Mouse (Mus musculus): Measurements from ENCODE around the gene Hnrnpa0. TPM values are rescaled to one million over a fixed set of nuclear protein-coding genes. Genes with fewer than 3 reads are reported as not detected.
"Not testable (repeated sequence)": the region's sequence is repeated elsewhere in the genome, so short reads cannot be mapped to it uniquely, and the experiment has no call there.

Gene Hnrnpa0
- total and polyA plus RNA-seq, 3 experiments, result 165 to 381 (median 209) TPM

DNA sequence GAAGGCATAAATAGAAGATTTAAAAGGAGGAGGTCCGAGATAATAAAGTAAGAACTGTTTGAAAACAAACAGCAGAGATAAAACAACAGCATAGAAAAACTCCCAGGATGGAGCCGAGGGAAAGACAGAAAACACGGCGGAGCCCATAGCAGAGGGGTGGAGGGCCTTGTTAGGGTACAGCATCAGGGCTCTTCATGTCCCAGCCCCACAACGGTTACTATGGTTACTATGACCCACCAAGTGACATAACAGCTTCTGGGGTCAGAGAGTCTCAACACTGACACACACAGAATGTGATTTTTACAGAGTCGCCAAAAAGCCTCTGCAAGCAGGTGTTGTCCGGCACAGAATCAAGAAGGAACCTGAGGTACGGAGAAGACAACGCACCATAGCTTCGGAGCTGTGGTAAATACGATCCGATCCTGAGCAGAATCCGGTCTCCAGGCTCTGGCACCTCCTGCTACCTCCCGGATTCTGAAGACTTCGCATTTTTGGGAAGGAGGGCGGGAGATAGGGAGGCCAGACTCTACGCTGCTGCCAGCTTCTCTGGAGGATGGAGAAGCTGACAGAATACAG lies 20.0 kb upstream of the Hnrnpa0 start (continued):
- 0 out of 2 replicates have a peak, but pooled peaks have one; percentile 79 for TF ChIP-seq UBTF (IDR thresholded peaks at IDR 0.05; ENCODE audit: borderline replicate concordance, insufficient read depth, low read depth, low read length)
- peak; percentile 52; the same call in 1 of the 2 replicates for TF ChIP-seq MXI1 (IDR thresholded peaks at IDR 0.05; ENCODE audit: low read depth, low read length)
- TF ChIP-seq TAL1 (IDR thresholded peaks at IDR 0.05; ENCODE audit: low read length), result no peak
- TF ChIP-seq SMC3 (IDR thresholded peaks at IDR 0.05; ENCODE audit: low read depth, low read length), result no peak
- TF ChIP-seq MYB (IDR thresholded peaks at IDR 0.05; ENCODE audit: low read depth, low read length), result no peak
- no peak for TF ChIP-seq USF2 (IDR thresholded peaks at IDR 0.05; ENCODE audit: borderline replicate concordance in 1 of 2, insufficient read depth in 1 of 2, low read depth in 1 of 2, low read length in 2 of 2)
- TF ChIP-seq MAX (IDR thresholded peaks at IDR 0.05; ENCODE audit: low read length), result no peak

DNA sequence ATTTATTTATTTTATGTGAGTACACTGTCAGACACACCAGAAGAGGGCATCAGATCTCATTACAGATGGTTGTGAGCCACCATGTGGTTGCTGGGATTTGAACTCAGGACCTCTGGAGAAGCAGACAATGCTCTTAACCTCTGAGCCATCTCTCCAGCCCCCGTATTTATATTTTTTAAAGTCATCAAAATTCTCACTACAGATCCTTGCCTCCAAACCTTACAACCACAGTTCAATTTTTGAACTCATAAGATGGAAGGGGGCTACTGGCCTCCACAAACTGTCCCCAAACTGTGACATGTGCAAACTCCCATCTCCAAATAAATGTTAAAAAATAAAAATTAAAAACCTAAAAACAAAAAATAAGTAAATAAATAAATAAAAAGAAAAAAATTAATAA lies 19.4 kb upstream of the Hnrnpa0 start:
- H3K27me3 ChIP-seq (ENCODE audit: control insufficient read depth in 1 of 2, insufficient read depth in 2 of 2, low read length in 2 of 2), result no peaks in the 10 kb centered on the region
- H3K9ac ChIP-seq (ENCODE audit: control insufficient read depth, low read depth, low read length, poor library complexity, severe bottlenecking), result no peak overlapping the region
- no peak for DNase-seq (ENCODE audit: low read depth, low spot score)
- TF ChIP-seq TBP (IDR thresholded peaks at IDR 0.05; ENCODE audit: low read depth, low read length) (peak; percentile 82), POLR2A (IDR thresholded peaks at IDR 0.05; ENCODE audit: control insufficient read depth in 1 of 2, insufficient read depth in 1 of 2, low read depth in 1 of 2, low read length in 2 of 2, poor library complexity in 1 of 2) (no peak)
- peaks cover 0 to 11% of the 10 kb centered on the region in 2 experiments; a peak in 2 of 4 replicates for H3K4me1 ChIP-seq (ENCODE audit: control insufficient read depth in 1 of 2, insufficient read depth in 2 of 2, low read length in 2 of 2)
- H3K36me3 ChIP-seq (ENCODE audit: control insufficient read depth in 1 of 2, insufficient read depth in 2 of 2, low read length in 2 of 2), result peaks cover 0 to 6% of the 10 kb centered on the region in 2 experiments; a peak in 2 of 4 replicates
- peak overlapping the region in 1 of 2 experiments; percentile 47; a peak in 2 of 4 replicates for H3K4me3 ChIP-seq (ENCODE audit: control insufficient read depth in 1 of 2, insufficient read depth in 1 of 2, low read depth in 2 of 2, low read length in 2 of 2)
- no peak overlapping the region for H3K27ac ChIP-seq (ENCODE audit: control insufficient read depth, low read depth, low read length)
- H3K9me3 ChIP-seq (replicated peaks; ENCODE audit: insufficient read depth, low read length), result no peaks in the 10 kb centered on the region
- H3K79me2 ChIP-seq (ENCODE audit: control insufficient read depth, insufficient read depth, low read length, poor library complexity), result 0 out of 2 replicates have a peak, but pooled peaks cover 6% of the 10 kb centered on the region

DNA sequence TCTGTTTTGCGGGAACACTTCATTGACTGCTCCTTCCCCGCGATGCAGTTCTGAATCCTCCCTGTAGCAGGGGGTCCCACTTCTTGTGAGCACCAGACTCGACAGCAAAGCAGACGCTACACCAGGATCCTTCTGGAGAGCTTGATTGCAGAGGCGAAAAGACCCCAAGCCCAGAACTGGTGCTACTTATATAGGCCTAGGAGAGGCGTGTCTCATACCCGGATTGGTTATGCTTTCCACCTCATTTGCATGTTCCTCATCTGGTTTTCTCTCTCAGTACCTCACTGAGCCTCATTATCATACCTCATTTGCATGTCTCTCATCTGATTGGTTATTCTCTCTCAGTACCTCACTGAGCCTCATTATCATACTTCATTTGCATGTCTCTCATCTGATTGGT lies 18.2 kb upstream of the Hnrnpa0 start:
- H3K9me3 ChIP-seq (replicated peaks; ENCODE audit: insufficient read depth, low read length); H3K27ac ChIP-seq (ENCODE audit: control insufficient read depth, low read depth, low read length); H3K27me3 ChIP-seq (ENCODE audit: control insufficient read depth in 1 of 2, insufficient read depth in 2 of 2, low read length in 2 of 2); H3K79me2 ChIP-seq (ENCODE audit: control insufficient read depth, insufficient read depth, low read length, poor library complexity); H3K9ac ChIP-seq (ENCODE audit: control insufficient read depth, low read depth, low read length, poor library complexity, severe bottlenecking); H3K4me3 ChIP-seq (ENCODE audit: control insufficient read depth in 1 of 2, insufficient read depth in 1 of 2, low read depth in 2 of 2, low read length in 2 of 2); H3K36me3 ChIP-seq (ENCODE audit: control insufficient read depth in 1 of 2, insufficient read depth in 2 of 2, low read length in 2 of 2): not testable (repeated sequence)
- peak; percentile 69; the same call in 1 of the 2 replicates for TF ChIP-seq TBP (IDR thresholded peaks at IDR 0.05; ENCODE audit: low read depth, low read length)
- peaks cover 0 to 11% of the 10 kb centered on the region in 2 experiments; a peak in 2 of 4 replicates for H3K4me1 ChIP-seq (ENCODE audit: control insufficient read depth in 1 of 2, insufficient read depth in 2 of 2, low read length in 2 of 2)
- DNase-seq (ENCODE audit: low read depth, low spot score), result peak; percentile 53

DNA sequence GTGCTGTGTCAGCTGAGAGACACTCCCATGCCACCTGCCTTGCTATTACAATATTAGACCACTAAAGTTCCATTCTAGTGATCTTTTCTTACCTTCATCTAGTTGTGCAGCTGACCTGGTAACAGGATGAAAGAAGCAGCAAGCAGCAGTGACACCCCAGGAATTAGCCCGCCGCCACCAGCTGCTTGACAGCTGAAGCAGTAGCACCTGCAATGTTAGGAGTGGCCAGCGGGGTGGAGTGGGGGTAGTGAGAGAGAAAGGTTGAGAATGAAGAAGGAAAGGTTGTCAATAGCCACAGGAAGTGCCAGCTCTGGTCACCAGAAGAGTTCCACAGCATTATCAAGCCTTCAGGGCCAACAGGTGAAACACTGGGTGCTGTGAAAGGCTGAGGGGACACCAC lies 3.3 kb upstream of the Hnrnpa0 start:
- Histone ChIP-seq H3K4me3 (ENCODE audit: control insufficient read depth in 1 of 2, insufficient read depth in 1 of 2, low read depth in 2 of 2, low read length in 2 of 2) (no peak overlapping the region), H3K4me1 (ENCODE audit: control insufficient read depth in 1 of 2, insufficient read depth in 2 of 2, low read length in 2 of 2) (peaks cover 3 to 5% of the 10 kb centered on the region in 2 experiments; a peak in 2 of 4 replicates), H3K9ac (ENCODE audit: control insufficient read depth, low read depth, low read length, poor library complexity, severe bottlenecking) (no peak overlapping the region), H3K27ac (ENCODE audit: control insufficient read depth, low read depth, low read length) (no peak overlapping the region), H3K79me2 (ENCODE audit: control insufficient read depth, insufficient read depth, low read length, poor library complexity) (peaks cover 22% of the 10 kb centered on the region), H3K9me3 (replicated peaks; ENCODE audit: insufficient read depth, low read length) (no peaks in the 10 kb centered on the region), H3K36me3 (ENCODE audit: control insufficient read depth in 1 of 2, insufficient read depth in 2 of 2, low read length in 2 of 2) (peaks cover under 1 to 7% of the 10 kb centered on the region in 2 experiments; a peak in 3 of 4 replicates), H3K27me3 (ENCODE audit: control insufficient read depth in 1 of 2, insufficient read depth in 2 of 2, low read length in 2 of 2) (no peaks in the 10 kb centered on the region)
- DNase-seq (ENCODE audit: low read depth, low spot score), result peak; percentile 33
- TF ChIP-seq CTCF (IDR thresholded peaks at IDR 0.05 in 2 of 3, conservative IDR thresholded peaks at IDR 0.05 in 1 of 3; ENCODE audit: control insufficient read depth in 1 of 3, insufficient read depth in 1 of 3, low read depth in 2 of 3, low read length in 3 of 3, poor library complexity in 1 of 3, severe bottlenecking in 1 of 3) (peak in 1 of 3 experiments; percentile 10; a peak in 2 of 6 replicates), MXI1 (IDR thresholded peaks at IDR 0.05; ENCODE audit: low read depth, low read length) (no peak), ZKSCAN1 (IDR thresholded peaks at IDR 0.05; ENCODE audit: low read depth, low read length) (no peak)

All from MEL (cell line).